Mouse (Mus musculus): Measurements from ENCODE around the gene Ubl3. TPM values are rescaled to one million over a fixed set of nuclear protein-coding genes. Genes with fewer than 3 reads are reported as not detected.

The Ubl3 gene
- polyA plus RNA-seq, 1 experiment: 45.3 TPM

DNA sequence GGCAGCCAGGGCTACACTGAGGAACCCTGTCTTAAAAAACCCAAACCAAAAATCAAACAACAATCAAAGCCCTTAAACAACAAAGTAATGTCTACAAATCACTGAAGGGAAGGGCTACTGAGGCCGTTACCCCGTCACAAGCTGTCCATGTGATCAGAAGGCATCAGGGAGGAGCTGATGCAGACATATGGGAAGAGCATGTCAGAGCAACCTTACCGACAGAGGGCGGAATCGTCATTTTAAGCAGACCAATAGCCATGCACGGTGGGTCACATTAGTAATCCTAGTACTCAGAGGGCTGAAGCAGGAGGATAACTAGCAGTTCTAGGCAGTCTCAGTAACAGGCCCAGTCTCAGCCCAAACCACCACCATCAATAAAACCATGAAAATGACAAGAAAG is 56.6 kb downstream of the Ubl3 start:
- DNase-seq: no peak
- Histone ChIP-seq H3K36me3 (ENCODE audit: control insufficient read depth, insufficient read depth, low read length) (no peaks in the 10 kb centered on the region), H3K4me1 (replicated peaks; ENCODE audit: control insufficient read depth, insufficient read depth, low read length) (peaks cover 18% of the 10 kb centered on the region), H3K27me3 (ENCODE audit: control insufficient read depth, insufficient read depth, low read length) (no peaks in the 10 kb centered on the region), H3K27ac (ENCODE audit: control insufficient read depth, insufficient read depth, low read length) (no peak overlapping the region), H3K4me3 (ENCODE audit: control insufficient read depth, insufficient read depth, low read length) (no peak overlapping the region)
- 95% methylated on average over 6 of the region's 6 CpGs for WGBS
- TF ChIP-seq CTCF (IDR thresholded peaks at IDR 0.05; ENCODE audit: borderline replicate concordance, control insufficient read depth, extremely low read depth, insufficient read depth, low read length, poor library complexity) (no peak), POLR2A (IDR thresholded peaks at IDR 0.05; ENCODE audit: control insufficient read depth, extremely low read depth, insufficient read depth, low read length, poor library complexity) (no peak)

DNA sequence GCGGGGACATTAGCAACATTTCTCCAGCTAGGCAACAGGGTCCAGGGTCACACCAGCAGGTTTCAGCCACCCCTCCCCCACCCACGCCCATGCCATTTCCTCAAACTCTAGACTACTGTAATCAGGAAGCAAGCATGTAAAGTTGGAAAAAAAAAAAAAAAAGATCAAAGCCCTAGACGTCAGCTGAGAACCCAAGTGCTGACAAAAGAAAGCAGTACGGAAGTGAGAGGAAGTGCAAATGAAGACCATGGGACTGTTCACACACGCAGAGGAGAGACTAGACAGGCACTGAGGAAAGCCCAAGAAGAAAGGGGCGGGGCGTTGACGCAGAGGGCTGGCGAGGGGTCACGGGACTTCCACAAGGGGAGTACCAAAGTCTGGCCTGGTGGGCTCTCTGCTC is 57.4 kb downstream of the Ubl3 start:
- Histone ChIP-seq H3K27me3 (ENCODE audit: control insufficient read depth, insufficient read depth, low read length) (no peaks in the 10 kb centered on the region), H3K4me1 (replicated peaks; ENCODE audit: control insufficient read depth, insufficient read depth, low read length) (peaks cover 12% of the 10 kb centered on the region), H3K4me3 (ENCODE audit: control insufficient read depth, insufficient read depth, low read length) (peak overlapping the region; percentile 40), H3K27ac (ENCODE audit: control insufficient read depth, insufficient read depth, low read length) (peak overlapping the region; percentile 68; the same call in 1 of the 2 replicates), H3K36me3 (ENCODE audit: control insufficient read depth, insufficient read depth, low read length) (no peaks in the 10 kb centered on the region)
- DNase-seq: peak; percentile 66
- WGBS: 5% methylated on average over 10 of the region's 10 CpGs
- no peak for TF ChIP-seq POLR2A (IDR thresholded peaks at IDR 0.05; ENCODE audit: control insufficient read depth, extremely low read depth, insufficient read depth, low read length, poor library complexity)
- no peak for TF ChIP-seq CTCF (IDR thresholded peaks at IDR 0.05; ENCODE audit: borderline replicate concordance, control insufficient read depth, extremely low read depth, insufficient read depth, low read length, poor library complexity)

- H3K27ac ChIP-seq (ENCODE audit: control insufficient read depth, insufficient read depth, low read length): no peak overlapping the region
- DNase-seq: no peak
- H3K4me3 ChIP-seq (ENCODE audit: control insufficient read depth, insufficient read depth, low read length): no peak overlapping the region
- TF ChIP-seq POLR2A (IDR thresholded peaks at IDR 0.05; ENCODE audit: control insufficient read depth, extremely low read depth, insufficient read depth, low read length, poor library complexity) (no peak), CTCF (IDR thresholded peaks at IDR 0.05; ENCODE audit: borderline replicate concordance, control insufficient read depth, extremely low read depth, insufficient read depth, low read length, poor library complexity) (no peak)
- no peaks in the 10 kb centered on the region for H3K27me3 ChIP-seq (ENCODE audit: control insufficient read depth, insufficient read depth, low read length)
- no peaks in the 10 kb centered on the region for H3K36me3 ChIP-seq (ENCODE audit: control insufficient read depth, insufficient read depth, low read length)
- H3K4me1 ChIP-seq (replicated peaks; ENCODE audit: control insufficient read depth, insufficient read depth, low read length): peaks cover 14% of the 10 kb centered on the region
- 97% methylated on average over 5 of the region's 5 CpGs for WGBS
Observed at GRCm38 (mm10) chr5:148494249-148494648, 58.3 kb downstream of the Ubl3 start.

DNA sequence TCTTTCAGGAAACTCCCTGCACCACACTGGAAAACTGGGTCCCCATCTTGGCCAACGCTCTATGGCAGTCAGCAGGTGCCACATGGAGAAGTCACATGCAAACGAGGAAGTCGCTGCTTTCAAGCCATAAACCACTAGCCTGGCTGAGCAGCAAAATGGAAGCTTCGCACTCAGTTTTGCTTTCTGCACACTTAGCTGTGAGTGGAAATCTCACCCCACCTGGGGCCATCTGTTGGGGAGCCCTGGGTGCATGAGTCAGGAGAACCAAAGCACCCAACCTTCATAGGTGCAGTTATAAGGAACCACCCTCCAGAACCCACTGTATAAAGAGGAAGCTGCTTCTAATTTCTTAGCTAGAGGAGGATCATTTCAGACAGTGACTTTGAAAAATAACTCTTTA is 59.6 kb downstream of the Ubl3 start:
- H3K27ac ChIP-seq (ENCODE audit: control insufficient read depth, insufficient read depth, low read length): peak overlapping the region; percentile 31; the same call in 1 of the 2 replicates
- H3K36me3 ChIP-seq (ENCODE audit: control insufficient read depth, insufficient read depth, low read length): no peaks in the 10 kb centered on the region
- H3K4me3 ChIP-seq (ENCODE audit: control insufficient read depth, insufficient read depth, low read length): no peak overlapping the region
- TF ChIP-seq POLR2A (IDR thresholded peaks at IDR 0.05; ENCODE audit: control insufficient read depth, extremely low read depth, insufficient read depth, low read length, poor library complexity) (no peak), CTCF (IDR thresholded peaks at IDR 0.05; ENCODE audit: borderline replicate concordance, control insufficient read depth, extremely low read depth, insufficient read depth, low read length, poor library complexity) (no peak)
- no peaks in the 10 kb centered on the region for H3K27me3 ChIP-seq (ENCODE audit: control insufficient read depth, insufficient read depth, low read length)
- no peak for DNase-seq
- 21% methylated on average over 4 of the region's 4 CpGs for whole genome bisulfite sequencing
- H3K4me1 ChIP-seq (replicated peaks; ENCODE audit: control insufficient read depth, insufficient read depth, low read length): peaks cover 17% of the 10 kb centered on the region

GRCm38 (mm10) chr5:148490391-148490790 is 62.2 kb downstream of the Ubl3 start:
- WGBS: 81% methylated on average over 3 of the region's 3 CpGs
- no peak for TF ChIP-seq POLR2A (IDR thresholded peaks at IDR 0.05; ENCODE audit: control insufficient read depth, extremely low read depth, insufficient read depth, low read length, poor library complexity)
- TF ChIP-seq CTCF (IDR thresholded peaks at IDR 0.05; ENCODE audit: borderline replicate concordance, control insufficient read depth, extremely low read depth, insufficient read depth, low read length, poor library complexity): no peak
- DNase-seq: no peak
- H3K4me3 ChIP-seq (ENCODE audit: control insufficient read depth, insufficient read depth, low read length): no peak overlapping the region
- H3K36me3 ChIP-seq (ENCODE audit: control insufficient read depth, insufficient read depth, low read length): no peaks in the 10 kb centered on the region
- H3K4me1 ChIP-seq (replicated peaks; ENCODE audit: control insufficient read depth, insufficient read depth, low read length): peaks cover 15% of the 10 kb centered on the region
- no peaks in the 10 kb centered on the region for H3K27me3 ChIP-seq (ENCODE audit: control insufficient read depth, insufficient read depth, low read length)
- no peak overlapping the region for H3K27ac ChIP-seq (ENCODE audit: control insufficient read depth, insufficient read depth, low read length)

- H3K4me1 ChIP-seq (replicated peaks; ENCODE audit: control insufficient read depth, insufficient read depth, low read length): peaks cover 13% of the 10 kb centered on the region
- no peaks in the 10 kb centered on the region for H3K36me3 ChIP-seq (ENCODE audit: control insufficient read depth, insufficient read depth, low read length)
- H3K27me3 ChIP-seq (ENCODE audit: control insufficient read depth, insufficient read depth, low read length): no peaks in the 10 kb centered on the region
- TF ChIP-seq CTCF (IDR thresholded peaks at IDR 0.05; ENCODE audit: borderline replicate concordance, control insufficient read depth, extremely low read depth, insufficient read depth, low read length, poor library complexity) (no peak), POLR2A (IDR thresholded peaks at IDR 0.05; ENCODE audit: control insufficient read depth, extremely low read depth, insufficient read depth, low read length, poor library complexity) (no peak)
- H3K27ac ChIP-seq (ENCODE audit: control insufficient read depth, insufficient read depth, low read length): no peak overlapping the region
- 27% methylated on average over 10 of the region's 10 CpGs for whole genome bisulfite sequencing
- H3K4me3 ChIP-seq (ENCODE audit: control insufficient read depth, insufficient read depth, low read length): no peak overlapping the region
- DNase-seq: no peak
Observed at GRCm38 (mm10) chr5:148489724-148490193, 62.8 kb downstream of the Ubl3 start.

Data from thymus, adult 2 months (tissue).